Mouse (Mus musculus): ENCODE results near the gene March6.

The March6 gene

GRCm38 (mm10) chr15:31414179-31414898, 116.5 kb downstream of the March6 start:
- DNase-seq (ENCODE audit: low spot score in 2 of 2), result no peak

DNA sequence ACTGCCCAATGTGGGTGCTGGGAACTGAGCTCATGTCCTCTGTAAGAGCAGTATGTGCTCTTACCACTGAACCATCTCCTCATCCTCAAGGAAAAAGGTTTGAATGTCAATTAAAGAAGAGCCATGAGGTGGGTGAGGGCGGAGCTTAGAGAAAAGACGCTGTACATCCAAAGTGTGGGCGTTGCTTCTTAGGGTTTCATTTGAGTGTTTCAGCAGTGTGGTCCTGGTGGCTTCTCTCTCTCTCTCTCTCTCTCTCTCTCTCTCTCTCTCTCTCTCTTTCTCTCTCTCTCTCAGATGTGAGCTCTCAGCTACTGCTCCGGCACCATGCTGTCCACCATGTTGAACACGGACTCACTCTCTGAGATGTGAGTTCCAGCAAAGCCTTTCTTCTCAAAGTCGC, 117.2 kb downstream of the March6 start:
- DNase-seq (ENCODE audit: low spot score in 2 of 2), result no peak

DNA sequence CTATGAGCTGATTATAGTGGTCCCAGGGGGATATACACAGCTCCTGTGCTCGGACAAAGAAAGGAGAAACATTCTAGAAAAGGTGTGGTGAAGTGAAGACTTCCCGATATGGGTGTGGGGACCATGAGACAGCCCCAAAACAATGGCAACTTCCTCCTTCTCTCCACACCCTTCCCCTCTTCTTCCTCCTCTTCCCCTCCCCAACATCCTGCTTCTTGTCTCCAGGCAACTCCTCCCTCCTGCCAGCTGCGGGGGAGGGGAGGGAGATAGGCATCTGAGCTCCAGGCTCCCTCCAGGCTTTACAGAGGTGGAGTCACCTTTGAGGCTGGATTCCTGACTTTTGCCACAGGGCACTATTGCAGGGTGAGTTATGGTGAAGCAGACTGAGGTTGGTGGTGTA, 117.9 kb downstream of the March6 start:
- no peak for DNase-seq (ENCODE audit: low spot score in 2 of 2)

DNA sequence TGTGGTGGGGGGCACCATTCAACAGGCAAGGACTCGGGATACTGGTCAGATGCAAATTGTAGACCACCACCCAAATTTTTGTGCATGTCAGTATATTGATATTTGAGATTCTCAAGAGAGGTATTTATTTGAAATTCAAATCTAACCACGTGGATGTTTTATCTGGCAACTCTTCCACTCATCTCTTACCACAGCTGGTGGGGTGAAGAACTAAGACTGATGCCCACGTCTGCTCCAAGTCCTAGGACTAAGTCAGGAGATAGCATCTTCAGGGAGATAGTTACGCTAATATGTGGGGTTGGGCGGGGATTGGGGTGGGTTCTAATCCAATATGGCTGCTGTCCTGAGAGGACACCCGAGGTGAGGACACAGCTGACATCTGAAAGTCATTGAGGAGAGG, 118.4 kb downstream of the March6 start:
- no peak for DNase-seq (ENCODE audit: low spot score in 2 of 2)

DNA sequence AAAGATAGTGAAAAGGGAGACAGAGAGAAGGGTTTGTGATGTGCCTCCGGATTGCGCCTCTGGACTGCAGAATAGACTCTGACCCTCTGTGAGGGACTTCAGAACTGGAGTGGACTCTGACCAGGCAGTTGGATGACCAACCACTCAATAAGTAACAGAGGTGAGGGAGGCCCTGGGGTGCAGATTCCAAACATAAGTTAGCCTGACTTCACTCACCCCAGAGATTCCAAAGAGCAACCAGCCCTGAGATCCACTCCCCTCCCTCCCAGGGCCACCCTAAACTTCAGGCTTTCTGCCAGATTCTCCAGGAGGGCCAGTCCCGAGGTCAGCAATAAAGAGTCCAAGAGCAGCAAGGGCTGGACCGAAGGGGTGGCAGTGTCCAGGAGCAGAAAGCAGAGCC, 123.4 kb downstream of the March6 start:
- no peak for DNase-seq (ENCODE audit: low spot score in 2 of 2)

DNA sequence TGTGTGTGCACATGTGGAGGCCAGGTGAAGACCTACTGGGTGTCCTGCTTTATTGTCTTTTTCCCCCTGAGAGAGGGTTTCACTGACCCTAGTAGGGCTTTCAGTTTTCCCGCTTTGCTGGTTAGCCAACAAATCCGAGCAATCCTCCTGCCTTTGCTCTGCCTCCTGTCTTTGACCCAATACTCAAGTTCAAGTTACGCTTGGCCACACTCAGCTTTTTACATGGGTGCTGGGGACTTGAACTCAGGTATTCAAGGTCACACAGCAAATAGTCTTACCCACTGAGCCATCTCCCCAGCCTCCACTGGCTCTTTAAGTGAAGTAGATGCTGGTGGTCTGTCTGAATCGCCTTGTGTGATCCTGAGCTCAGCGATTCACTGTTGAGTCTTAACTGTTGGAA, 124.0 kb downstream of the March6 start:
- no peak for DNase-seq (ENCODE audit: low spot score in 2 of 2)
